Mouse (Mus musculus) gastrocnemius, postnatal 4 days (tissue): ENCODE results near the gene Ms4a1. TPM values are rescaled to one million over a fixed set of nuclear protein-coding genes. Genes with fewer than 3 reads are reported as not detected.

ENCODE experiments used
- total RNA-seq, 2 experiments: library from RNA; stranded (reverse); gene quantifications; 2 replicates each; pipeline ENCODE4 v1.2.3; 2021

Ms4a1 gene
- total RNA-seq, 2 experiments from 2014 or later: 0.20 to 0.23 TPM

Other genes with a start within 250 kb of the Ms4a1 start
- not detected for gene Ms4a18, start 248.2 kb downstream of the Ms4a1 start, total RNA-seq
- under 1 TPM; 0.91 to 0.98 TPM for gene Ms4a8a, start 185.1 kb downstream of the Ms4a1 start, total RNA-seq
- gene 1700017D01Rik, start 135.4 kb downstream of the Ms4a1 start, total RNA-seq: under 1 TPM; 0.39 to 0.44 TPM
- gene 1700025F22Rik, start 100.9 kb downstream of the Ms4a1 start, total RNA-seq: not detected
- not detected for gene Ms4a13, start 69.5 kb downstream of the Ms4a1 start, total RNA-seq
- not detected for gene Ms4a12, start 33.8 kb downstream of the Ms4a1 start, total RNA-seq
- gene Ms4a5, start 17.6 kb upstream of the Ms4a1 start, total RNA-seq: not detected
- gene Ms4a14, start 48.2 kb upstream of the Ms4a1 start, total RNA-seq: under 1 TPM; 0.22 to 0.26 TPM
- 1 to 10 TPM; 2.4 to 3.7 TPM for gene Ms4a7, start 69.9 kb upstream of the Ms4a1 start, total RNA-seq
- 1 to 10 TPM; 5.9 to 8.5 TPM for gene Ms4a4a, start 109.3 kb upstream of the Ms4a1 start, total RNA-seq
- gene Ms4a4c, start 138.5 kb upstream of the Ms4a1 start, total RNA-seq: not detected
- under 1 TPM; 0.47 to 0.56 TPM for gene Ms4a4b, start 177.3 kb upstream of the Ms4a1 start, total RNA-seq
- 10 to 100 TPM in 1 of 2 experiments, 1 to 10 TPM in 1; 6.9 to 10.3 TPM for gene Ms4a6c, start 203.1 kb upstream of the Ms4a1 start, total RNA-seq
- under 1 TPM in 1 of 2 experiments, not detected in 1; 0.29 TPM for gene Gm8369, start 219.7 kb upstream of the Ms4a1 start, total RNA-seq